Mouse (Mus musculus) limb, embryonic 10.5 days (tissue): ENCODE measurements around the gene Dnajb5. TPM values are rescaled to one million over a fixed set of nuclear protein-coding genes. Genes with fewer than 3 reads are reported as not detected.
"Not testable (repeated sequence)": the region's sequence is repeated elsewhere in the genome, so short reads cannot be mapped to it uniquely, and the experiment has no call there.

Experiments used
- DNase-seq: peaks from one replicate; pipeline ENCODE4 v3.0.0-alpha.2; 2017; ENCODE audit warnings: low spot score
- H3K27ac ChIP-seq: fragments of 300-500 bp; sonication (generic); 2 replicates; pipeline ENCODE4 v1.5.1; 2016; ENCODE audit warnings: mild to moderate bottlenecking
- H3K27me3 ChIP-seq: fragments of 300-500 bp; sonication (generic); 2 replicates; pipeline ENCODE4 v1.6.1; 2016; ENCODE audit warnings: low read depth, mild to moderate bottlenecking; ENCODE audit not compliant: poor library complexity, severe bottlenecking
- H3K36me3 ChIP-seq: fragments of 300-500 bp; sonication (generic); 2 replicates; pipeline ENCODE4 v1.6.1; 2016; ENCODE audit warnings: mild to moderate bottlenecking, moderate library complexity
- H3K4me1 ChIP-seq: fragments of 300-500 bp; sonication (generic); 2 replicates; pipeline ENCODE4 v1.6.1; 2016
- H3K4me3 ChIP-seq: fragments of 300-500 bp; sonication (generic); 2 replicates; pipeline ENCODE4 v1.5.1; 2016; ENCODE audit warnings: mild to moderate bottlenecking, moderate library complexity
- H3K9me3 ChIP-seq: fragments of 300-500 bp; sonication (generic); replicated peaks from 2 replicates; pipeline ENCODE4 v1.6.1; 2016; ENCODE audit warnings: mild to moderate bottlenecking
- WGBS: fragments of 180-500 bp; shearing (Covaris S2); methylation state at CpG from one replicate; pipeline ENCODE4 v1.1.7; 2016; 5-methylcytosine and 5-hydroxymethylcytosine counted together
- polyA plus RNA-seq: library from polyadenylated mRNA; unstranded; fragments of >200 nt; fragmentation: Nextera tagmentation; extraction: Ambion mirVana; gene quantifications from 2 replicates; pipeline ENCODE4 v1.2.1, GENCODE M21; 2016

Dnajb5 gene
- polyA plus RNA-seq, 1 experiment from 2014 or later, result 8.8 TPM

DNA sequence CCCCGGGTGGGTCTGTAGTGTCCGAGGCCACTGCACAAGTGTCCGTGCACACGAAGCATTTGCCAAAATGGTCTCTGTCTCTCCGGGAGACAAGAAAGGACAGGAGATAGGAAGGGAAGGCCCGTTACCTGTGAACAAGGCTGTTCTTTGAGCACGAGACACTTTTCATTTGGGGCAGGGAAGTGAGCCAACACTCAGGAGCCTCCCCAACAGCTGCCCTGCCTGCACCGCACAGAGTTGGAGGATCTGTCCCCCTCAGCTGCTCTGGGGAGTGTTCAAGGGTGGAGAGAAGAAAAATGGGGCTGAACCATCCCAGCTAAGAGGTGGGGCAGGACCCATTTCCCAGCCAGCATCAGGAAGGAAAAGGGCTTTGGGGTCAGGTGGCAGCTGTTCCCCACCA, 8.4 kb downstream of the Dnajb5 start:
- H3K4me1 ChIP-seq, result peaks cover 13% of the 10 kb centered on the region
- H3K27ac ChIP-seq, result no peak overlapping the region

DNA sequence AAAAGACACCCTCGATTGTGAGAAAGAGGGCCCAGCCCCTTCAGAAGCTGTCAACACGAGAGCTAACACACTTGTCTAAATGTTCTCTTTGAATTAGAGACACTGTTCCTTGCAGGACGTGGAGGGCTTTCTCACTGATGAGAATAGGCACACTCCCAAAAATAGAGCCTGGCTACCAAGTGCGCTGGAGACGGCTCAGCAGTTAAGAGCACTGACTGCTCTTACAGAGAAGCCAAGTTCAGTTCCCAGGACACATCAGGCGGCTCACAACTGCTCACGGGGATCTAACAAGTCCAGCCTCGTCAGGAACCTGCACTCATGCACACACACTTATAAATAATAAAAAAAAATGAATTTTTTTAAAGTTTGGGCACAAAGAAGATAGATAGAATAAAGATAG, 9.3 kb downstream of the Dnajb5 start:
- H3K27ac ChIP-seq, result no peak overlapping the region
- H3K27me3 ChIP-seq, result no peaks in the 10 kb centered on the region
- H3K9me3 ChIP-seq, result no peaks in the 10 kb centered on the region
- no peak overlapping the region for H3K4me3 ChIP-seq
- peaks cover 3% of the 10 kb centered on the region; the same call in 1 of the 2 replicates for H3K4me1 ChIP-seq
- H3K36me3 ChIP-seq, result peaks cover 28% of the 10 kb centered on the region
- 81% methylated on average over 8 of the region's 8 CpGs for WGBS
- no peak for DNase-seq

More for the DNA sequence above, 8.4 kb downstream of the Dnajb5 start:
- Histone ChIP-seq H3K4me3 (no peak overlapping the region), H3K36me3 (peaks cover 37% of the 10 kb centered on the region), H3K9me3 (no peaks in the 10 kb centered on the region), H3K27me3 (no peaks in the 10 kb centered on the region; the same call in 1 of the 2 replicates)
- WGBS, result 91% methylated on average over 8 of the region's 8 CpGs
- no peak for DNase-seq

DNA sequence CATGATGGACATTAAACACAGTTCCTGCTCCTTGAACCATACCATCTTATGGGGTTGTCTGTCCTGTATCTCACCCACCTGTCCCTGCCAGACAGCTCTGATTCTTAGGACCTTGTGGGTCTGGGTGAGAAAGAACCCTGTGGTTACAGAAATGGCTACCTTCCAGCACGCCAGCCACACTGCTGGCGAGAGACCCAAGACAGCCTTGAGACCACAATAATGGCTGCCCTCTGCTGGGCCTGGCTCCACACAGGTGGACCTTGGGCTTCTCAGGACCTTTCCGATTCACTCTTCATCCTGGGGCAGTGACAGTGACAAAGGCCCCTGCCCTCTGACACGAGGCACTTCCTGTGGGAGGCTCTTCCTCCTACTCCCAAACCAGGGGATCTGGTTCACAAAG, 9.8 kb downstream of the Dnajb5 start:
- Histone ChIP-seq H3K27ac (no peak overlapping the region), H3K36me3 (peaks cover 28% of the 10 kb centered on the region), H3K9me3 (no peaks in the 10 kb centered on the region), H3K4me1 (no peaks in the 10 kb centered on the region), H3K27me3 (no peaks in the 10 kb centered on the region), H3K4me3 (no peak overlapping the region)
- DNase-seq, result no peak
- WGBS, result 69% methylated on average over 4 of the region's 4 CpGs

DNA sequence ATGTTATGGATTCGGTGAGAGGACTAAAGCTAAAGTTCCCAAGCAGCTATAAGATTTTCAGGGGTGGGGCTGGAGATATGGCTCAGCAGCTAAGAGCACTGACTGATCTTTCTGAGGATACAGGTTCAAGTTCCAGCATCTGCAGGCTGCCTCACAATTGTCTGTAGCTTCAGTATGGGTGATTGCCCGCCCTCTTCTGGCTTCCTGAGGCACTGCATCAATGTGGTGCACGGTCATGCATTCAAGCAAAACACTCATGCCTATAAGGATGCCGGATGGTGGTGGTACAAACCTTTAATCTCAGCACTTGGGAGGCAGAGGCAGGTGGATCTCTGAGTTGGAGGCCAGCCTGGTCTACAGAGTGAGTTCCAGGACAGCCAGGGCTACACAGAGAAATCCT, 12.0 kb downstream of the Dnajb5 start:
- Histone ChIP-seq H3K4me1 (peaks cover 4% of the 10 kb centered on the region; the same call in 1 of the 2 replicates), H3K4me3 (no peak overlapping the region), H3K36me3 (peaks cover 18% of the 10 kb centered on the region), H3K9me3 (no peaks in the 10 kb centered on the region), H3K27ac (no peak overlapping the region), H3K27me3 (no peaks in the 10 kb centered on the region)
- peak; percentile 53 for DNase-seq
- WGBS, result 44% methylated on average over 4 of the region's 4 CpGs

DNA sequence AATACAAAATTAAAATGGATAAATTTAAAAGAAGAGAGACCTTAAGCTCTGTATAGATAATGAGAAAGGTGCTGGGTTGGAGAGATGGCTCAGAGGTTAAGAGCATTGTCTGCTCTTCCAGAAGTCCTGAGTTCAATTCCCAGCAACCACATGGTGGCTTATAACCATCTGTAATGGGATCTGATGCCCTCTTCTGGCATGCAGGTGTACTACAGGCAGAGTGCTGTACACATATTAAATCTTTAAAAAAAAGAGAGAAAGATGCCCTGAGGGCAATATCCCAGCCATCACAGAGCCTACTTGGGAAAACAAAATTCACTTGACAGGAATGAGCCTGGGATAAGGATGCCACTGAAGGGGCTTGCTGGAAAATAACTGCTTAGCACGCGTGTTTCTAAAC, 13.9 kb downstream of the Dnajb5 start:
- H3K4me3 ChIP-seq, result no peak overlapping the region
- no peak for DNase-seq
- H3K36me3 ChIP-seq, result no peaks in the 10 kb centered on the region; the same call in 1 of the 2 replicates
- no peak overlapping the region for H3K27ac ChIP-seq
- peaks cover 4% of the 10 kb centered on the region; the same call in 1 of the 2 replicates for H3K4me1 ChIP-seq
- 97% methylated on average over 2 of the region's 2 CpGs for WGBS
- no peaks in the 10 kb centered on the region for H3K9me3 ChIP-seq
- no peaks in the 10 kb centered on the region for H3K27me3 ChIP-seq

DNA sequence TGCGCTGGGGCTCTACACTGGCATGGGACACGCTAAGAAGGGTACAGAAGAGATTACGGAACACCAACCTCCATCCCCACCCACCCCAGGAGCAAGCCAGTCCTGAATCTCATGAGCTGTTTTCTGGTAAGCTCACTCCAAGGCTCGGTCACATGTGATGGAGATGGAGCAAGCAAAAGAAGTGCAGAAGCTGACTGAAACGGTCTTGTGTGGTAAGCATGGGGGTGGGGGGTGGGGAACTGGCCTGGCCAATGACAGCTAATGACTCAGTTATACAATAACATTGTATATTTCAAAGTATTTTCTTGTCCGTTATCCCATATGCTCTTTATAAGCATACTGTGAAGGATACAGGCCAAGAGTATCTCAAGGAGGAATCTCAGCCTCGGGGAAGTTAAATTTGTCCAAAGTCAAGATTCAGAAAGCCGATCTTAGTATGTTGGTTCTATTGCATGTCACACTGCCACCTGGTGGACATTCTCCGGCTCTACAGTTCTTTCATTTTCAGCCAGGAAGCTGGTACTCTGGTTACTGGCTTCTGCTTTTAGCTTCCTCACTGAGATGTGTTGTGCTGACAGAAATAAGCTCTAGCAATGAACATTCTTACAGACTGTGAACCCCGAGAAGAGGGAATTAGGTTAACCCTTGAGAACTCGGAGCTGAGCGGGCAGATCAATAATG, 15.6 kb downstream of the Dnajb5 start:
- Histone ChIP-seq H3K9me3 (no peaks in the 10 kb centered on the region), H3K27me3 (no peaks in the 10 kb centered on the region), H3K4me3 (peak overlapping the region; percentile 17; the same call in 1 of the 2 replicates), H3K4me1 (peaks cover 4% of the 10 kb centered on the region; the same call in 1 of the 2 replicates), H3K36me3 (no peaks in the 10 kb centered on the region), H3K27ac (no peak overlapping the region)
- peak; percentile 62 for DNase-seq
- 17% methylated on average over 12 of the region's 12 CpGs for WGBS

DNA sequence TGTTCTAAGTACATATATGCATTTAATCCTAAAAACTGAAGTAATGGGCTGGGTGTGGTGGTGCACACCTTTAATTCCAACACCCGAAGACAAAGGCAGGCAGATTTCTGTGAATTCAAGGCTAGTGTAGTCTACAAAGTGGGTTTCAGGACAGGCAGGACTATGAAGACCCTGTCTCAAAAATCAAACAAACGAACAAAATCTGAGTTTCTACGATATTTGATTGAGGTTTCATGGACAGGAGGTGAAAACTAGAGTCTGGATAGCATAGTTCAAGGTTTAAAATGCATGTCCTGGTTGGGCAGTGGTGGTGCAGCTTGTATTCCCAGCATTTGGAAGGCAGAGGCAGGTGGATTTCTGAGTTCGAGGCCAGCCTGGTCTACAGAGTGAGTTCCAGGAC, 19.7 kb downstream of the Dnajb5 start, which contains the start of gene 1700022I11Rik:
1700022I11Rik (plus strand) TSS at position 301 of the 400 bp plus-strand sequence.
- DNase-seq, result no peak
- Histone ChIP-seq H3K4me1 (peaks cover 4% of the 10 kb centered on the region; the same call in 1 of the 2 replicates), H3K36me3 (no peaks in the 10 kb centered on the region), H3K9me3 (no peaks in the 10 kb centered on the region), H3K27ac (no peak within 1 kb of the TSS), H3K4me3 (no peak within 1 kb of the TSS), H3K27me3 (no peaks in the 10 kb centered on the region)
- 89% methylated on average over 4 of the region's 4 CpGs for WGBS

DNA sequence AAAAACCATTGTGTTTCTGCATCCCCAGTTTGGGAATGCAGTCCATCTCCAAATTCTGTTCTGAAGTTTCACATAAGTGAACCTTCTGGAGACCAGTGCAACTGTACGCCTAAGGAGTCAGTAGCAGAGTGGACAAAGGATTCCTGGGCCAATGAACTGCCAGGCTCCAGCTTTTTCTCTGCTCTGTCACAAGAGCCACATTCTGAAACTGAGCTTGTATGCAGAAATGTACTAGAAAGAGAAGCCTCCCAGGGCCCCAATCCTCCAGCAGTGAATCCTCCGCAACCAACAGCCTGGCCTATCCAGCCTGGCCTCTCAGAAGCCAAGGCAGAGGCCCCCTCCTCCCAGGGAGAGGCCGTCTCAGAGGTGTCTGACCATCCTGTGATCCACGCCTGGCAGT, 23.3 kb downstream of the Dnajb5 start:
- H3K4me3 ChIP-seq, result no peak overlapping the region
- no peak overlapping the region for H3K27ac ChIP-seq
- H3K36me3 ChIP-seq, result peaks cover 24% of the 10 kb centered on the region
- no peaks in the 10 kb centered on the region for H3K4me1 ChIP-seq
- no peaks in the 10 kb centered on the region for H3K27me3 ChIP-seq
- no peak for DNase-seq
- 67% methylated on average over 4 of the region's 4 CpGs for WGBS
- no peaks in the 10 kb centered on the region for H3K9me3 ChIP-seq

DNA sequence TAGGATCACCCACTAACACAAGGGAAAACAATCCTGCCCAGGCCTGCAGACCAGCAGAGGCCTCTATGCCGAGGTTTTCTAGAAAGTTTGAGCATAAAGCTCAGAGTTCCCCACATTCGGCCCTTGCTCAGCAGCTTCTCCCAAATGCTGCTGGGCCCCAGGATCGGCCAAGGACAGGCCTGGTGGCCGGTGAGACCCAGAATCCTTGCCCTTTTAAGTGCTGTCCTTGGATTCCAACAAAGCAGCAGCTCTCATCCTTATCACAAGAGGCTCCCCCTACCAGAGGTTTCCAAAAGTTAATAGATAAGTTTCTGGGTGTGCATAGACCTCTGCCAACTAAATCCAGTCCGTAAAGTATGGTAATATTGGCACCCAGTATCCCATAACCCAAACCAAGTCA, 24.3 kb downstream of the Dnajb5 start:
- no peak for DNase-seq
- Histone ChIP-seq H3K27me3 (no peaks in the 10 kb centered on the region), H3K4me3 (no peak overlapping the region), H3K9me3 (no peaks in the 10 kb centered on the region), H3K36me3 (peaks cover 34% of the 10 kb centered on the region), H3K27ac (no peak overlapping the region), H3K4me1 (no peaks in the 10 kb centered on the region)
- 86% methylated on average over 5 of the region's 5 CpGs for WGBS

DNA sequence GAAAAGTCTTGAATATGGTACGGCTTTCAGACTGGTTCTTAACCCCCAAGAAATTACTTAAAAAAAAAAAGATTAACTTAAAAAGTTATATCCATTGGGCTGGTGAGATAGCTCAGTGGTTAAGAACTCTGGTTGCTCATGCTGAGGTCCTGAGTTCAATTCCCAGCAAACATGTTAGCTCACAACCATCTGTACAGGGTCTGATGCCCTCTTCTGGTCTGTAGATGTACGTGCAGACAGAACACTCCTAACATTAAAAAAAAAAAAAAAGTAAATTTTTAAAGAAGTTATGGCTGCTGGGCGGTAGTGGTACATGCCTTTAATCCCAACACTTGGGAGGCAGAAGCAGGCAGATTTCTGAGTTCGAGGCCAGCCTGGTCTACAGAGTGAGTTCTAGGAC, 28.4 kb downstream of the Dnajb5 start:
- WGBS, result 91% methylated on average over 4 of the region's 4 CpGs
- no peaks in the 10 kb centered on the region for H3K9me3 ChIP-seq
- DNase-seq, result no peak
- H3K36me3 ChIP-seq, result peaks cover 76% of the 10 kb centered on the region
- no peak overlapping the region for H3K27ac ChIP-seq
- no peak overlapping the region for H3K4me3 ChIP-seq
- no peaks in the 10 kb centered on the region for H3K4me1 ChIP-seq
- no peaks in the 10 kb centered on the region for H3K27me3 ChIP-seq

DNA sequence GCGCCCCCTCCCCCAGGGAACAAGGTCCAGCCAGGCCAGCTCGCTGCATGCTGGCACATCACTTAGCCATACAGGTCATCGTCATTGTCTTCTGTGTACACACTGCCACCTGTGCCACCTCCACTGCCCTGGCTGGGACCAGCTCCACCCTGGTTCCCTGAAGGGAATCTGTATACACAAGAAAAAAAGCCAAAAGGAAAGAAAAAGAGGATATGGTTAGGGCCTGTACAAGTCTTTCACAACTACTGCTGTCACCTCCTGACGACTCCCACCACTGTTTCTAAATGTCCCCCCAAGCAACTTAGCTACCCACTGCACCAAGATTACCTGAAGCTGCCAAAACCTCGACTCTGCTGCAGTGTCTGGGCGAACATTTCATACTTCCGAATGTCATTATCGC, 30.9 kb downstream of the Dnajb5 start:
- not testable (repeated sequence) for H3K4me1 ChIP-seq, H3K9me3 ChIP-seq, H3K4me3 ChIP-seq, DNase-seq, H3K27ac ChIP-seq, H3K27me3 ChIP-seq
- H3K36me3 ChIP-seq, result peaks cover 96% of the 10 kb centered on the region
- WGBS, result 94% methylated on average over 8 of the region's 8 CpGs

DNA sequence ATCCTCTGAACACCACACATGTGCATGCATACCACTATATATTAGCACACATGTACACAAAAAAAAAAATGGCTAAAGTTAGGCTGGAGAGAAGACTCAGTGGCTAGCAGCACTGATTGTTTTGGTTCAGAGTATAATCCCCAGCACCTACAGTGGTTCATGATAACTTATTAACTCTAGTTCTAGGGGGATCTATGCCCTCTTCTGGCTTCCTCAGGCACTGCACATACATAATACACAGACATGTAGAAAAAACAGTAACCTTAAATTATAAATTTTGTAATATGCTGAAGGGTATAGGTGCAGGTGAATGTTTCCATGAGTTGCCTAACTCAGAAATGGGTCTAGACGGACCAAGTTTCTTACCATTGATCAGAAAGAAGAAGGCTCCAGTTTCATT, 38.7 kb downstream of the Dnajb5 start:
- no peaks in the 10 kb centered on the region for H3K27me3 ChIP-seq
- no peak overlapping the region for H3K27ac ChIP-seq
- no peak overlapping the region for H3K4me3 ChIP-seq
- no peak for DNase-seq
- WGBS, result 88% methylated on average over 1 of the region's 1 CpGs
- H3K9me3 ChIP-seq, result no peaks in the 10 kb centered on the region
- peaks cover 100% of the 10 kb centered on the region for H3K36me3 ChIP-seq
- no peaks in the 10 kb centered on the region for H3K4me1 ChIP-seq

DNA sequence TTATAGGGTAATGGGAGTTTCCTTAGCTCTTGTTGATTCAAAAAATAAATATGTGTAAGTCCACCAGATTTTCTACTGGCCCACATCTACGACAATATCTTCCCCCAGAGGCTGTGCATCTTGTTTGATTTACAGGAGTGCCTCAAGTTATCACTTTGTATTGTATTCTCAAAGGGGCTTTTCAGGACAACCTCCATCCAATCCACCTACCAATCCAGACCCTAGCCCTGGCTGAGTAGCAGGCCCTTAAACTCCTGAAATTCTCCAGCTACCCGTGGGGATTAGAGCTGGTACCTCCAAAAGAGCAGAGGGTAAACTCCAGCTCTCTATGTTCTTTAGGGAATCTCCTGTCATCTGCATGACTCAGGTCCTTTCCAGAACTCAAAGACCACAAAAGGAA, 48.4 kb downstream of the Dnajb5 start:
- 85% methylated on average over 2 of the region's 2 CpGs for WGBS
- no peak overlapping the region for H3K27ac ChIP-seq
- H3K4me3 ChIP-seq, result peak overlapping the region; percentile 76
- peaks cover 61% of the 10 kb centered on the region for H3K36me3 ChIP-seq
- DNase-seq, result no peak
- H3K27me3 ChIP-seq, result no peaks in the 10 kb centered on the region
- peaks cover 18% of the 10 kb centered on the region for H3K4me1 ChIP-seq
- H3K9me3 ChIP-seq, result no peaks in the 10 kb centered on the region
